Mouse (Mus musculus) testis, adult 2 months (tissue): ENCODE data around the gene Eif4enif1. TPM values are rescaled to one million over a fixed set of nuclear protein-coding genes. Genes with fewer than 3 reads are reported as not detected.

ENCODE experiments used
- H3K27ac ChIP-seq: fragments of 200-500 bp; 2 replicates; pipeline ENCODE4 v1.5.1; 2012; ENCODE audit warnings: low read depth, low read length; ENCODE audit not compliant: control insufficient read depth, insufficient read depth
- H3K27me3 ChIP-seq: fragments of 200-500 bp; 2 replicates; pipeline ENCODE4 v1.6.1; 2012; ENCODE audit warnings: mild to moderate bottlenecking, low read length, moderate library complexity; ENCODE audit not compliant: control insufficient read depth, insufficient read depth
- H3K36me3 ChIP-seq: fragments of 200-500 bp; 2 replicates; pipeline ENCODE4 v1.6.1; 2012; ENCODE audit warnings: mild to moderate bottlenecking, low read length; ENCODE audit not compliant: control insufficient read depth, insufficient read depth
- H3K4me1 ChIP-seq: fragments of 200-500 bp; 2 replicates; pipeline ENCODE4 v1.6.1; 2012; ENCODE audit warnings: low read length; ENCODE audit not compliant: control insufficient read depth, insufficient read depth
- H3K4me3 ChIP-seq: fragments of 200-500 bp; 2 replicates; pipeline ENCODE4 v1.5.1; 2012; ENCODE audit warnings: low read depth, mild to moderate bottlenecking, low read length, moderate library complexity, mixed read lengths; ENCODE audit not compliant: control insufficient read depth
- CTCF ChIP-seq: fragments of 200-500 bp; IDR thresholded peaks from 2 replicates; pipeline ENCODE4 v1.5.1; 2012; ENCODE audit warnings: low read depth, mild to moderate bottlenecking, inconsistent platforms, low read length, moderate library complexity; ENCODE audit not compliant: control insufficient read depth, insufficient read depth, insufficient replicate concordance
- POLR2A ChIP-seq: fragments of 200-500 bp; IDR thresholded peaks from 2 replicates; pipeline ENCODE4 v1.6.1; 2012; ENCODE audit warnings: low read depth, mild to moderate bottlenecking, inconsistent platforms, low read length, moderate library complexity; ENCODE audit not compliant: control insufficient read depth
- polyA plus RNA-seq: library from polyadenylated mRNA; depleted of rRNA; stranded (reverse); fragments of >200 nt; gene quantifications from 2 replicates; pipeline ENCODE4 v1.2.3, GENCODE M21; 2012; rRNA removed

The Eif4enif1 gene
- polyA plus RNA-seq, 1 experiment: 34.8 TPM

DNA sequence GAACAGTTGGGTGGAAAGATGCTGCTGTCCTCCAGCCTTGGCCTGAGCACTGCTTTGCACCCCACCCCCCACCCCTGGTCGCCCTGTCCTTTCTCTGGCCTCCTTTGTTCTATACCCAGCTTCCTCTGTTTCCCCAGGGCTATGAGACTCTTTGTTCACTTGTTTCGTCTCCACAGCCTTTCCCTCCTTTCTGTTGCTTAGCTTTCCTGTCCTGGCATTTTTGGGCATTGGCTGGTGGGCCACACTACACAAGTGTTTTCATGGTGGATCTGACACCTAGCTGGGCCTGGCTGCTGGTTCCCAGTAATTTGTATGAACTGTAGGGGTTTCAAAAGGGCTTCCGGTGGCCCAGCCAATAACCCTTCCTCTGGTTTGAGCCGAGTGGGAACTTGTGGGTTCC is 91.2 kb downstream of the Eif4enif1 start:
- Histone ChIP-seq H3K4me3 (peak overlapping the region; percentile 20; the same call in 1 of the 2 replicates), H3K27me3 (no peaks in the 10 kb centered on the region), H3K4me1 (peaks cover 17% of the 10 kb centered on the region), H3K27ac (no peak overlapping the region), H3K36me3 (no peaks in the 10 kb centered on the region)
- TF ChIP-seq POLR2A (no peak), CTCF (no peak)

Other genes starting within 250 kb of the Eif4enif1 start
- 17.9 and 24.3 TPM in 2 replicates for gene Sfi1, start 8.9 kb upstream of the Eif4enif1 start, polyA plus RNA-seq
- gene Drg1, start 64.0 kb downstream of the Eif4enif1 start, polyA plus RNA-seq: 64.4 and 74.6 TPM in 2 replicates
- 4.9 and 5.8 TPM in 2 replicates for gene Patz1, start 86.5 kb downstream of the Eif4enif1 start, polyA plus RNA-seq
- gene Pik3ip1, start 128.0 kb downstream of the Eif4enif1 start, polyA plus RNA-seq: 146 and 160 TPM in 2 replicates
- 48.6 and 53.3 TPM in 2 replicates for gene Limk2, start 206.8 kb downstream of the Eif4enif1 start, polyA plus RNA-seq
- gene Rnf185, start 250.0 kb downstream of the Eif4enif1 start, polyA plus RNA-seq: 40.7 and 46.2 TPM in 2 replicates